Mouse (Mus musculus): ENCODE results near the gene Prdm16. TPM values are rescaled to one million over a fixed set of nuclear protein-coding genes. Genes with fewer than 3 reads are reported as not detected.

Prdm16 gene
- polyA plus RNA-seq, 1 experiment from 2014 or later: 115 TPM

DNA sequence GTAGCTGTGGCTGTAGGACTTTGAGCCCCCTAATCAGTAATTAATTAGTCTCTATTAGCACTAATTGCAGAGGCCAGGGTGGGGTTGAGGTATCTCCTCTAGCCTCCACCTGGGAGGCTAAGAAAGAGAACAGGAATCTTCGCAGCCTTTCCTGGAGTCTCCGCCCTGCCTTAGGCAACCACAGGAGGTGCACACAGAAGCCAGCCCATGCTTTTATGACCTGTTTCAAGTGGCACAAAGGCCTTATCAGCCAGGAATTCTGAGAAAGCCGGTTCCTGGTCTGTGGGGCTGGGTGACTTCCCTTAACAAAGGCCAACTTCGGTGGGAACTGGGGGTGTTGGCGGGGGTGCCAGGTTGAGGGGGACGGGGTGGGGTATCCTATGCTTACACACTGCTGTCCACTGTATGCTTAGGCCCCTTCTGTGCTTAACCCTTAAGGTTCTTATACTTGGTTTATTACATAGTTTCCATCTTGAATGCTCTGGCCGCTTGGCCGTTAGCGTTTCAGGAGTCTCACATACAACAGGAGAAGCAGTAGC, 276.8 kb downstream of the Prdm16 start:
- H3K36me3 ChIP-seq: peaks cover 43% of the 10 kb centered on the region
- no peak overlapping the region for H3K9ac ChIP-seq (replicated peaks)
- no peak overlapping the region for H3K4me3 ChIP-seq (replicated peaks)
- no peak overlapping the region for H3K4me2 ChIP-seq
- no peak overlapping the region for H3K27ac ChIP-seq
- ATAC-seq (ENCODE audit: insufficient number of reproducible peaks, insufficient read depth, low FRiP score, low TSS enrichment, low read depth): no peak
- 57% methylated on average over 9 of the region's 9 CpGs for WGBS
- H3K27me3 ChIP-seq: no peaks in the 10 kb centered on the region
- peaks cover 46% of the 10 kb centered on the region for H3K4me1 ChIP-seq (replicated peaks)
- no peaks in the 10 kb centered on the region for H3K9me3 ChIP-seq

GRCm38 (mm10) chr4:154358816-154359215, 277.9 kb downstream of the Prdm16 start:
- no peak for ATAC-seq (ENCODE audit: insufficient number of reproducible peaks, insufficient read depth, low FRiP score, low TSS enrichment, low read depth)
- Histone ChIP-seq H3K27ac (no peak overlapping the region), H3K36me3 (peaks cover 44% of the 10 kb centered on the region)

DNA sequence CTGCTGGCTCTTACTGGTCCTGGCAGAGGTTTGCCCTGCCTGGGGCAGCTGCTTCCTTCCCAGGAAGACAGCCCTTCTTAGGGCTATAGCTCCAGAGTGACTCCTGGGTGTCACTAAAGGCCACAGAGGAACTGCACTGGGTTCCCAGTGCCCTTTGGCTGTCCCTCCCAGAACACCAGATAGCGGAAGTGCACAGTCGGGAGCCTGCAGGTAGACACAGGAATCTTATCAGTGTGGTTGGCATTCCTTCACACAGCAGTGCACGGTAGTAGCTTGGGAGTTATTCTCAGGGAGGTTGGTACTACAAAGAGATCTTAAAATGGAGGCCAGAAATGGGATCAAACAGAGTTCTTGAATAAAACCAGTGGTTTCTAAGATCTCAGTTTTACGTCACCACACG, 278.3 kb downstream of the Prdm16 start:
- no peaks in the 10 kb centered on the region for H3K27me3 ChIP-seq
- H3K27ac ChIP-seq: no peak overlapping the region
- peaks cover 44% of the 10 kb centered on the region for H3K36me3 ChIP-seq
- H3K9ac ChIP-seq (replicated peaks): no peak overlapping the region
- no peaks in the 10 kb centered on the region for H3K9me3 ChIP-seq
- peaks cover 41% of the 10 kb centered on the region for H3K4me1 ChIP-seq (replicated peaks)
- no peak overlapping the region for H3K4me3 ChIP-seq (replicated peaks)
- ATAC-seq (ENCODE audit: insufficient number of reproducible peaks, insufficient read depth, low FRiP score, low TSS enrichment, low read depth): no peak
- H3K4me2 ChIP-seq: no peak overlapping the region
- 66% methylated on average over 5 of the region's 5 CpGs for WGBS

More at GRCm38 (mm10) chr4:154358816-154359215, 277.9 kb downstream of the Prdm16 start:
- Histone ChIP-seq H3K9me3 (no peaks in the 10 kb centered on the region), H3K27me3 (no peaks in the 10 kb centered on the region), H3K4me2 (no peak overlapping the region), H3K4me3 (replicated peaks) (no peak overlapping the region), H3K9ac (replicated peaks) (no peak overlapping the region), H3K4me1 (replicated peaks) (peaks cover 45% of the 10 kb centered on the region)
- WGBS: 49% methylated on average over 11 of the region's 11 CpGs

DNA sequence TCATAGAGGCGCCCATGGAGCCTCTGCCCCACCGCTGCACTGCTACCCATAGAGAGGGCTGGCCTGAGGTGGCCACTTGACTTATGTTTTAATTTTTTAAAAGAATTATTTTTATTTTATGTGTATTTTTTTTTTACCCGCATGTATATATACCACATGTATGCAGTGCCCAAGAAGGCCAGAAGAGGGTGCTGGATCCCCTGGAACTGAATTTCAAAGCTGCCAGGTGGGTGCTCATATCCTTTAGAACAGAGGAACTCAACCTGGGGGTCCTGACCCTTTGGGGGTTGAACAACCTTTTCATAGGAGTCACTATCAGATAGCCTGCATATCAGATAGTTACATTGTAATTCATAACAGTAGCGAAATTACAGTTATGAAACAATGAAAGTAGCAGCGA, 281.3 kb downstream of the Prdm16 start:
- H3K27ac ChIP-seq: no peak overlapping the region
- no peaks in the 10 kb centered on the region for H3K27me3 ChIP-seq
- peaks cover 43% of the 10 kb centered on the region for H3K36me3 ChIP-seq
- no peak overlapping the region for H3K4me3 ChIP-seq (replicated peaks)
- 91% methylated on average over 5 of the region's 5 CpGs for WGBS
- peaks cover 22% of the 10 kb centered on the region for H3K4me1 ChIP-seq (replicated peaks)
- H3K9ac ChIP-seq (replicated peaks): no peak overlapping the region
- no peaks in the 10 kb centered on the region for H3K9me3 ChIP-seq
- no peak overlapping the region for H3K4me2 ChIP-seq
- ATAC-seq (ENCODE audit: insufficient number of reproducible peaks, insufficient read depth, low FRiP score, low TSS enrichment, low read depth): no peak

- ATAC-seq (ENCODE audit: insufficient number of reproducible peaks, insufficient read depth, low FRiP score, low TSS enrichment, low read depth): no peak
- H3K36me3 ChIP-seq: peaks cover 59% of the 10 kb centered on the region
- H3K9ac ChIP-seq (replicated peaks): no peak overlapping the region
- no peak overlapping the region for H3K4me3 ChIP-seq (replicated peaks)
- H3K27me3 ChIP-seq: peaks cover under 1% of the 10 kb centered on the region; the same call in 1 of the 2 replicates
- H3K4me2 ChIP-seq: no peak overlapping the region
- H3K27ac ChIP-seq: no peak overlapping the region
- no peaks in the 10 kb centered on the region for H3K9me3 ChIP-seq
- peaks cover 23% of the 10 kb centered on the region for H3K4me1 ChIP-seq (replicated peaks)
- 82% methylated on average over 13 of the region's 13 CpGs for WGBS
Observed at GRCm38 (mm10) chr4:154352246-154352645, 284.4 kb downstream of the Prdm16 start.

DNA sequence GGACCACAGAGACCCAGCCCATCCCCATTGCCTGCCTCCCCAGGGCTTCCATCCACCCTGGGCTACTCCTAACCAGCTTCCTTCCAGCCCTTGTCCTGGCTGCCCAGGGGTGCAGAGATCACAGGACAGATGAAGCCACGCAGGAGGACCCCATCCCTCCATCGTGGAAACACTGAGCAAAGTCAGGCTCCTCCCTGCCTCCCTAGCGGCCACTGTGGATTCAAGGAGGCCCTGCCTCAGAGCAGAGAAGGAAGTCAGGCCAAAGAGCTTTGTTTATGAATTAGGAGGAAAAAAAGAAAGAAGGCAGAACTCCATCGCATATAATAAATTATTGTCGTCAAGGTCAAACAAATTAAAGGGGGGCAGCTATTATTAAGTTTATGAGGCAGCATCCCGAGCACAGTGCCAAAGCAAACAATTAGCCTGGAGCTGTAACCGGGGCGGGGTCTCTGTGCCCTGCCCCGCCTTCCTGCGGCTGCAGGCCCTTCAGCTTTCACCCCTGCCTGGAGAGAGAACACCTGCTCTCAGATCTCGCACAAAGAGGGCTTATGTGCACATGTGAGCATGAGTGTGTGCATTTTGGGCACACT, 288.4 kb downstream of the Prdm16 start:
- whole genome bisulfite sequencing: 34% methylated on average over 11 of the region's 11 CpGs
- Histone ChIP-seq H3K4me2 (no peak overlapping the region), H3K4me1 (replicated peaks) (peaks cover 31% of the 10 kb centered on the region), H3K27ac (peak overlapping the region; percentile 47), H3K9me3 (no peaks in the 10 kb centered on the region), H3K4me3 (replicated peaks) (no peak overlapping the region), H3K27me3 (peaks cover 3% of the 10 kb centered on the region; the same call in 1 of the 2 replicates), H3K36me3 (peaks cover 64% of the 10 kb centered on the region), H3K9ac (replicated peaks) (no peak overlapping the region)
- no peak for ATAC-seq (ENCODE audit: insufficient number of reproducible peaks, insufficient read depth, low FRiP score, low TSS enrichment, low read depth)

- Histone ChIP-seq H3K9me3 (no peaks in the 10 kb centered on the region), H3K4me1 (replicated peaks) (peaks cover 31% of the 10 kb centered on the region), H3K27ac (no peak overlapping the region), H3K4me2 (no peak overlapping the region), H3K27me3 (peaks cover 3% of the 10 kb centered on the region; the same call in 1 of the 2 replicates), H3K36me3 (peaks cover 77% of the 10 kb centered on the region), H3K4me3 (replicated peaks) (no peak overlapping the region), H3K9ac (replicated peaks) (no peak overlapping the region; the same call in 1 of the 2 replicates)
- WGBS: 23% methylated on average over 19 of the region's 19 CpGs
- 0 out of 2 replicates have a peak, but pooled peaks have one; percentile 4 for ATAC-seq (ENCODE audit: insufficient number of reproducible peaks, insufficient read depth, low FRiP score, low TSS enrichment, low read depth)
Observed at GRCm38 (mm10) chr4:154346731-154347522, 289.7 kb downstream of the Prdm16 start.

- Histone ChIP-seq H3K36me3 (peaks cover 90% of the 10 kb centered on the region), H3K4me3 (replicated peaks) (no peak overlapping the region), H3K27ac (peak overlapping the region; percentile 76), H3K27me3 (peaks cover 3% of the 10 kb centered on the region; the same call in 1 of the 2 replicates), H3K9ac (replicated peaks) (0 out of 2 replicates have a peak overlapping the region, but pooled peaks have one; percentile 13), H3K4me2 (no peak overlapping the region; the same call in 1 of the 2 replicates), H3K4me1 (replicated peaks) (peaks cover 60% of the 10 kb centered on the region), H3K9me3 (no peaks in the 10 kb centered on the region)
- WGBS: 28% methylated on average over 10 of the region's 10 CpGs
- ATAC-seq (ENCODE audit: insufficient number of reproducible peaks, insufficient read depth, low FRiP score, low TSS enrichment, low read depth): no peak
Observed at GRCm38 (mm10) chr4:154336650-154337049, 300.0 kb downstream of the Prdm16 start.

- no peak for ATAC-seq (ENCODE audit: insufficient number of reproducible peaks, insufficient read depth, low FRiP score, low TSS enrichment, low read depth)
- Histone ChIP-seq H3K36me3 (peaks cover 90% of the 10 kb centered on the region), H3K9me3 (no peaks in the 10 kb centered on the region), H3K4me2 (peak within 1 kb of the TSS; percentile 19), H3K27ac (peak within 1 kb of the TSS; percentile 76), H3K4me1 (replicated peaks) (peaks cover 69% of the 10 kb centered on the region), H3K9ac (replicated peaks) (0 out of 2 replicates have a peak within 1 kb of the TSS, but pooled peaks have one; percentile 13), H3K4me3 (replicated peaks) (no peak within 1 kb of the TSS), H3K27me3 (peaks cover 3% of the 10 kb centered on the region; the same call in 1 of the 2 replicates)
- 60% methylated on average over 12 of the region's 12 CpGs for WGBS
Observed at GRCm38 (mm10) chr4:154335761-154336160, 300.9 kb downstream of the Prdm16 start, which contains the start of gene B230104I21Rik. TSS of gene B230104I21Rik (plus strand) at chr4:154336127.

- Histone ChIP-seq H3K4me2 (peak overlapping the region; percentile 19), H3K27me3 (0 out of 2 replicates have a peak, but pooled peaks cover 3% of the 10 kb centered on the region), H3K9me3 (no peaks in the 10 kb centered on the region), H3K4me3 (replicated peaks) (no peak overlapping the region), H3K36me3 (peaks cover 84% of the 10 kb centered on the region), H3K27ac (no peak overlapping the region), H3K4me1 (replicated peaks) (peaks cover 78% of the 10 kb centered on the region), H3K9ac (replicated peaks) (no peak overlapping the region)
- ATAC-seq (ENCODE audit: insufficient number of reproducible peaks, insufficient read depth, low FRiP score, low TSS enrichment, low read depth): no peak
- WGBS: 66% methylated on average over 48 of the region's 48 CpGs
Observed at GRCm38 (mm10) chr4:154334699-154335402, 301.8 kb downstream of the Prdm16 start.
